Mouse (Mus musculus): ENCODE data around the gene Ifnk. TPM values are rescaled to one million over a fixed set of nuclear protein-coding genes. Genes with fewer than 3 reads are reported as not detected.

The Ifnk gene
- not detected in 2 replicates for polyA plus RNA-seq (2012; ENCODE audit: low replicate concordance)

DNA sequence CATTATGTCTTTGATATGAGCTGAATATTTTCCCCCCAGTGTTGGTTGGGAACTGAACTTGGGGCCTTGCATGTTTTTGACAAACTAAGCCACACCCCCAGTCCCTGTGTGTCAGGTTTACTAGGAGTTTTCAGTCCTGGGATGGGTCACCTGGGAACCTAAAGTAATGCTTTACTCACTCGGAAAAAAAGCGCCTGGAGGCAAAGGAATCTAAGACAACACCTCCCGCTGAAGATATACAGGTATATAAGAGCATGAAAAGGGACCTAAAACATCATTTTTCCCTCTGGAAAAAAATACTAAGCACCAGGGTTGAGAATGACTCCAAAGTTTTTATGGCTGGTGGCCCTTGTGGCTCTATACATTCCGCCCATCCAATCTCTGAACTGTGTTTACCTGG, at the start of gene Ifnk:
TSS of gene Ifnk (plus strand) at position 301 of the 400 bp plus-strand sequence.

DNA sequence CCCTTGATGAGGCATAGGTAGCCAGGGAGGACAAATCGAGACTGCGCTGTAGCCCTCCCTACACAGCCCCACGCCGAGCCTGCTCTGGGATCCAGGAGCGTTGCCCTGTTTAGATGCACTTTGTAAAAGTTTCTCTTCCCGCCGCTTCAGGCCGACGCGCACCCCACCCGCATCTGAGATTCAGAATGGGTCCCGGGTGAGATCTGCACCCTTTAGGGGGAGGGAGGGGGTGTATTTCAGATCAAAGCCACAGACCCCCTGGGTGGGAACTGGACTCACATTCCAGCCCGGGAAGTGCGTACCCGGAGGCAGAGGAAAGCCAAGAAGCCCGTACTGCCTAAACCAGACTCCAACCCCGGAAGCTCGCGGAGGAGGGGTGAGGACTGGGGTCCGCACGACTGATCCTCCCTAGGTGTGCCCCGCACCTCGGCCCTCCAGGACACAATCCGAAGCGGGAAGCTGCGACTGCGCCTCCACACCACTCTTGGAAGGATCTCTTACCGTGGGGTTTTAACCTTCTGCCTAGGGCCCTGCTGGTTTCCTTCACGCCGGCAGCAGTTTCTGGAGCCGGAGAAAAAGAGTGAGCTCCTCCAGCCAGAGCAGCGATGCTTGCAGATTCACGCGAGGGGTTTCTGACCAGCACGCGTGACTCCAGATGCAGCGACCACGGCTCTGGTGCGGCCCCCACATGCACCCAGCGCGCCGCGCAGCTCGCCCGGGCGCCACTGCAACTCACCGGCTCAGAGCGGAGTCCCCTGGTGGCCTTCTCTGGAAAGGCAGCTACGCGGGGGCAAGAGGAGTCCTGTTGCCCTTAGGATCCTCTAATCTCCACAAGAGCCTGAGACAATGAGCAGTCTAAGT, 5.1 kb downstream of the Ifnk start, which contains the start of gene Mob3b:
TSS of gene Mob3b (minus strand) at position 734 of the 861 bp plus-strand sequence.

Other genes with a start within 250 kb of the Ifnk start
- gene Mob3b, start 5.4 kb downstream of the Ifnk start, polyA plus RNA-seq (2012; ENCODE audit: low replicate concordance): 0.51 and 2.0 TPM in 2 replicates
- 0.27 TPM in 1 of 2 replicates, not detected in the other for gene C9orf72, start 74.1 kb downstream of the Ifnk start, polyA plus RNA-seq (2012; ENCODE audit: low replicate concordance)

All from leukemia stem cell, adult 10-12 weeks (primary cell).